Mouse (Mus musculus): ENCODE measurements at regions not wholly inside any gene's neighbourhood (a gene's known extent, or its start where the extent isn't known, plus 50 kb on each side); places are given as distances from the start of the nearest gene placed in this dataset.

- 41% methylated on average over 7 of the region's 7 CpGs for WGBS
- H3K9ac ChIP-seq (ENCODE audit: low read depth, low read length), result no peak overlapping the region
- H3K4me1 ChIP-seq (ENCODE audit: control insufficient read depth, insufficient read depth, low read length), result peaks cover 19% of the 10 kb centered on the region; the same call in 1 of the 2 replicates
- peak overlapping the region; percentile 67; the same call in 1 of the 2 replicates for H3K27ac ChIP-seq (ENCODE audit: low read depth, low read length)
- no peak for ATAC-seq (ENCODE audit: low FRiP score, low TSS enrichment)
- no peaks in the 10 kb centered on the region for H3K36me3 ChIP-seq (ENCODE audit: control insufficient read depth, insufficient read depth, low read length)
- no peak overlapping the region for H3K4me3 ChIP-seq (ENCODE audit: low read length)
- no peaks in the 10 kb centered on the region for H3K9me3 ChIP-seq (ENCODE audit: control insufficient read depth, low read length)
- H3K27me3 ChIP-seq (ENCODE audit: control insufficient read depth, insufficient read depth, low read length), result no peaks in the 10 kb centered on the region
- no peak overlapping the region for H3K4me2 ChIP-seq (replicated peaks; ENCODE audit: low read depth, low read length)
Observed at GRCm38 (mm10) chr2:173382176-173382813, 106.0 kb upstream of the Pmepa1 start.

- H3K4me2 ChIP-seq (replicated peaks; ENCODE audit: low read depth, low read length), result no peak overlapping the region
- H3K4me3 ChIP-seq (ENCODE audit: low read length), result no peak overlapping the region
- H3K27ac ChIP-seq (ENCODE audit: low read depth, low read length), result no peak overlapping the region
- no peak overlapping the region for H3K9ac ChIP-seq (ENCODE audit: low read depth, low read length)
- ATAC-seq (ENCODE audit: low FRiP score, low TSS enrichment), result no peak
- no peaks in the 10 kb centered on the region for H3K27me3 ChIP-seq (ENCODE audit: control insufficient read depth, insufficient read depth, low read length)
- no peaks in the 10 kb centered on the region for H3K9me3 ChIP-seq (ENCODE audit: control insufficient read depth, low read length)
- WGBS, result 37% methylated on average over 8 of the region's 8 CpGs
- H3K36me3 ChIP-seq (ENCODE audit: control insufficient read depth, insufficient read depth, low read length), result no peaks in the 10 kb centered on the region
- peaks cover 19% of the 10 kb centered on the region; the same call in 1 of the 2 replicates for H3K4me1 ChIP-seq (ENCODE audit: control insufficient read depth, insufficient read depth, low read length)
Observed at GRCm38 (mm10) chr2:173384935-173385586, 108.7 kb upstream of the Pmepa1 start.

- H3K27me3 ChIP-seq (ENCODE audit: control insufficient read depth, insufficient read depth, low read length), result no peaks in the 10 kb centered on the region
- H3K9ac ChIP-seq (ENCODE audit: low read depth, low read length), result no peak overlapping the region
- H3K4me2 ChIP-seq (replicated peaks; ENCODE audit: low read depth, low read length), result no peak overlapping the region
- peaks cover 19% of the 10 kb centered on the region; the same call in 1 of the 2 replicates for H3K4me1 ChIP-seq (ENCODE audit: control insufficient read depth, insufficient read depth, low read length)
- H3K9me3 ChIP-seq (ENCODE audit: control insufficient read depth, low read length), result no peaks in the 10 kb centered on the region
- ATAC-seq (ENCODE audit: low FRiP score, low TSS enrichment), result no peak
- 54% methylated on average over 9 of the region's 9 CpGs for WGBS
- H3K36me3 ChIP-seq (ENCODE audit: control insufficient read depth, insufficient read depth, low read length), result no peaks in the 10 kb centered on the region
- no peak overlapping the region for H3K27ac ChIP-seq (ENCODE audit: low read depth, low read length)
- no peak overlapping the region for H3K4me3 ChIP-seq (ENCODE audit: low read length)
Observed at GRCm38 (mm10) chr2:173385722-173386141, 109.4 kb upstream of the Pmepa1 start.

- H3K27ac ChIP-seq (ENCODE audit: low read depth, low read length), result no peak overlapping the region
- no peaks in the 10 kb centered on the region for H3K9me3 ChIP-seq (ENCODE audit: control insufficient read depth, low read length)
- H3K36me3 ChIP-seq (ENCODE audit: control insufficient read depth, insufficient read depth, low read length), result no peaks in the 10 kb centered on the region
- no peak overlapping the region for H3K4me3 ChIP-seq (ENCODE audit: low read length)
- no peaks in the 10 kb centered on the region for H3K27me3 ChIP-seq (ENCODE audit: control insufficient read depth, insufficient read depth, low read length)
- no peak overlapping the region for H3K9ac ChIP-seq (ENCODE audit: low read depth, low read length)
- WGBS, result 87% methylated on average over 4 of the region's 4 CpGs
- H3K4me2 ChIP-seq (replicated peaks; ENCODE audit: low read depth, low read length), result no peak overlapping the region
- peaks cover 14% of the 10 kb centered on the region for H3K4me1 ChIP-seq (ENCODE audit: control insufficient read depth, insufficient read depth, low read length)
- ATAC-seq (ENCODE audit: low FRiP score, low TSS enrichment), result no peak
Observed at GRCm38 (mm10) chr2:173388140-173388539, 111.8 kb upstream of the Pmepa1 start.

- H3K36me3 ChIP-seq (ENCODE audit: control insufficient read depth, insufficient read depth, low read length), result no peaks in the 10 kb centered on the region
- no peak overlapping the region; the same call in 1 of the 2 replicates for H3K27ac ChIP-seq (ENCODE audit: low read depth, low read length)
- no peaks in the 10 kb centered on the region for H3K27me3 ChIP-seq (ENCODE audit: control insufficient read depth, insufficient read depth, low read length)
- H3K4me1 ChIP-seq (ENCODE audit: control insufficient read depth, insufficient read depth, low read length), result peaks cover 6% of the 10 kb centered on the region; the same call in 1 of the 2 replicates
- no peak overlapping the region for H3K9ac ChIP-seq (ENCODE audit: low read depth, low read length)
- no peak overlapping the region for H3K4me2 ChIP-seq (replicated peaks; ENCODE audit: low read depth, low read length)
- WGBS, result 45% methylated on average over 14 of the region's 14 CpGs
- H3K9me3 ChIP-seq (ENCODE audit: control insufficient read depth, low read length), result no peaks in the 10 kb centered on the region
- ATAC-seq (ENCODE audit: low FRiP score, low TSS enrichment), result peak; percentile 71
- no peak overlapping the region for H3K4me3 ChIP-seq (ENCODE audit: low read length)
Observed at GRCm38 (mm10) chr2:173392557-173393323, 116.4 kb upstream of the Pmepa1 start.

GRCm38 (mm10) chr2:173393324-173393592 is 116.9 kb upstream of the Pmepa1 start:
- no peak overlapping the region for H3K4me2 ChIP-seq (replicated peaks; ENCODE audit: low read depth, low read length)
- H3K4me3 ChIP-seq (ENCODE audit: low read length), result no peak overlapping the region
- no peaks in the 10 kb centered on the region for H3K36me3 ChIP-seq (ENCODE audit: control insufficient read depth, insufficient read depth, low read length)
- no peaks in the 10 kb centered on the region for H3K27me3 ChIP-seq (ENCODE audit: control insufficient read depth, insufficient read depth, low read length)
- no peak overlapping the region for H3K9ac ChIP-seq (ENCODE audit: low read depth, low read length)
- H3K9me3 ChIP-seq (ENCODE audit: control insufficient read depth, low read length), result no peaks in the 10 kb centered on the region
- ATAC-seq (ENCODE audit: low FRiP score, low TSS enrichment), result no peak; the same call in none of the 2 replicates
- WGBS, result 16% methylated on average over 2 of the region's 2 CpGs
- peaks cover 6% of the 10 kb centered on the region; the same call in 1 of the 2 replicates for H3K4me1 ChIP-seq (ENCODE audit: control insufficient read depth, insufficient read depth, low read length)
- no peak overlapping the region for H3K27ac ChIP-seq (ENCODE audit: low read depth, low read length)

GRCm38 (mm10) chr2:173395526-173395925 is 119.2 kb upstream of the Pmepa1 start:
- no peak overlapping the region for H3K4me3 ChIP-seq (ENCODE audit: low read length)

GRCm38 (mm10) chr2:173397846-173398331 is 121.6 kb upstream of the Pmepa1 start:
- Histone ChIP-seq H3K27ac (ENCODE audit: low read depth, low read length) (no peak overlapping the region), H3K9ac (ENCODE audit: low read depth, low read length) (no peak overlapping the region), H3K36me3 (ENCODE audit: control insufficient read depth, insufficient read depth, low read length) (no peaks in the 10 kb centered on the region), H3K27me3 (ENCODE audit: control insufficient read depth, insufficient read depth, low read length) (no peaks in the 10 kb centered on the region), H3K4me2 (replicated peaks; ENCODE audit: low read depth, low read length) (no peak overlapping the region), H3K4me3 (ENCODE audit: low read length) (no peak overlapping the region), H3K9me3 (ENCODE audit: control insufficient read depth, low read length) (no peaks in the 10 kb centered on the region), H3K4me1 (ENCODE audit: control insufficient read depth, insufficient read depth, low read length) (peaks cover under 1% of the 10 kb centered on the region; the same call in 1 of the 2 replicates)
- ATAC-seq (ENCODE audit: low FRiP score, low TSS enrichment), result no peak
- WGBS, result 85% methylated on average over 2 of the region's 2 CpGs

More at GRCm38 (mm10) chr2:173395526-173395925, 119.2 kb upstream of the Pmepa1 start:
- H3K9me3 ChIP-seq (ENCODE audit: control insufficient read depth, low read length), result no peaks in the 10 kb centered on the region
- peaks cover 6% of the 10 kb centered on the region; the same call in 1 of the 2 replicates for H3K4me1 ChIP-seq (ENCODE audit: control insufficient read depth, insufficient read depth, low read length)
- H3K9ac ChIP-seq (ENCODE audit: low read depth, low read length), result no peak overlapping the region
- H3K27me3 ChIP-seq (ENCODE audit: control insufficient read depth, insufficient read depth, low read length), result no peaks in the 10 kb centered on the region
- no peak overlapping the region for H3K27ac ChIP-seq (ENCODE audit: low read depth, low read length)
- 63% methylated on average over 6 of the region's 6 CpGs for WGBS
- no peaks in the 10 kb centered on the region for H3K36me3 ChIP-seq (ENCODE audit: control insufficient read depth, insufficient read depth, low read length)
- ATAC-seq (ENCODE audit: low FRiP score, low TSS enrichment), result no peak
- no peak overlapping the region for H3K4me2 ChIP-seq (replicated peaks; ENCODE audit: low read depth, low read length)

All from kidney, embryonic 14.5 days (tissue).